Mouse (Mus musculus) cerebellum, adult 2 months (tissue): ENCODE measurements around the gene Sptlc2. TPM values are rescaled to one million over a fixed set of nuclear protein-coding genes. Genes with fewer than 3 reads are reported as not detected.

ENCODE experiments used
- DNase-seq, 2 experiments: peaks; one replicate each; pipeline ENCODE4 v3.0.0; 2021
- H3K27ac ChIP-seq: fragments of 200-500 bp; 2 replicates; pipeline ENCODE4 v1.5.1; 2012; ENCODE audit warnings: low read length, control low read depth, inconsistent platforms; ENCODE audit not compliant: insufficient read depth
- H3K27me3 ChIP-seq: fragments of 200-500 bp; 2 replicates; pipeline ENCODE4 v1.6.1; 2012; ENCODE audit warnings: inconsistent platforms, mild to moderate bottlenecking, low read length, moderate library complexity; ENCODE audit not compliant: control insufficient read depth, insufficient read depth
- H3K4me1 ChIP-seq: fragments of 200-500 bp; 2 replicates; pipeline ENCODE4 v1.6.1; 2011; ENCODE audit warnings: low read length; ENCODE audit not compliant: control insufficient read depth, insufficient read depth
- H3K4me3 ChIP-seq: fragments of 200-500 bp; replicated peaks from 2 replicates; pipeline ENCODE3; 2011; ENCODE audit warnings: mild to moderate bottlenecking, low read depth, low read length, control low read depth; ENCODE audit not compliant: insufficient read depth
- CTCF ChIP-seq: fragments of 200-500 bp; IDR thresholded peaks from 2 replicates; pipeline ENCODE4 v1.5.1; 2011; ENCODE audit warnings: low read depth, mild to moderate bottlenecking, control low read depth, low read length, moderate library complexity, borderline replicate concordance; ENCODE audit not compliant: insufficient read depth
- POLR2A ChIP-seq: fragments of 200-500 bp; IDR thresholded peaks from 2 replicates; pipeline ENCODE4 v1.6.1; 2011; ENCODE audit warnings: low read length, control low read depth, borderline replicate concordance; ENCODE audit not compliant: insufficient read depth
- WGBS: fragments of 180-500 bp; shearing (Covaris S2); methylation state at CpG from one replicate; pipeline ENCODE4 v1.1.7; 2018; 5-methylcytosine and 5-hydroxymethylcytosine counted together
- polyA plus RNA-seq: library from polyadenylated mRNA; depleted of rRNA; stranded (reverse); fragments of >200 nt; gene quantifications from 2 replicates; pipeline ENCODE4 v1.2.3, GENCODE M21; 2012

The Sptlc2 gene
- polyA plus RNA-seq, 1 experiment = 23.3 TPM

DNA sequence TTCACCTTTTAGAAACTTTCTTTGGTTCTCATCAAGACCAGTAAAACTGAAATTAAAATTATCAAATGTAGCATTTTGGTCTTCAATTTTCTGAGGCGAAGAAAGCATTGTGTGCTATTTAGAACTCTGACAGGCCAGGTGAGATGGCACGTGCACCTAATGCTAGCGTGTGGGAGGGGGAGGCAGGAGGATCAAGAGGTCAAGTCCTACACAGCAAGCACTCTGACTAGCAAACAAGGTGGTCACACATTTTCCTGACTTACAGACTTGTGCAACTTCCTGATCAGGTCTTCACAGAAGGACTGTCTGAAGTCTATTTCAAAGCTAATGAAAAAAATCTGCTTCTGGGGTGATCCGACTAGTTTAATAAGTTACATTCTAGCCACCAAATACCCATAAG, 50.1 kb downstream of the Sptlc2 start:
- Histone ChIP-seq H3K27ac (no peak overlapping the region), H3K4me1 (no peaks in the 10 kb centered on the region), H3K4me3 (no peak overlapping the region), H3K27me3 (no peaks in the 10 kb centered on the region)
- TF ChIP-seq CTCF (no peak), POLR2A (no peak)
- WGBS = 91% methylated on average over 4 of the region's 4 CpGs
- no peak for DNase-seq

DNA sequence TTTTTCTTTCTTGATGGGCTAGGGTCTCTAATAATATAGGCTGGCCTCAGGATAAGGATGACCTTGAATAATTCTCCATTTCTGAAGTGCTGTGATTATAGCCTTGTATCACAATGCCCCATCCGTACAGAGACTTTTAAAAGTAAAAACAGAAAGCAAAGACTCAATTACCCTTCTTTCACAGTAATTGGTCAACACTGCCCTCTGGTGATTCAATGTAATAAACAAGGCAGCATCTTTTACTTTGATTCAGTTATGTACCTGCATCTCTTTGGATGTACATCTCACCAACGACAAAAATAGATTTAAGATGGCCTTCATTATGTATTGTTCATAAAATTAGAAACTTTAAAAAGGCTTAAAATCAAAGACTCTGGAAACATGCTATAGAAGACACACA, 53.3 kb downstream of the Sptlc2 start:
- peak in 1 of 2 experiments; percentile 15 for DNase-seq
- 19% methylated on average over 2 of the region's 2 CpGs for WGBS
- Histone ChIP-seq H3K4me1 (peaks cover 11% of the 10 kb centered on the region; the same call in 1 of the 2 replicates), H3K4me3 (no peak overlapping the region), H3K27me3 (no peaks in the 10 kb centered on the region), H3K27ac (no peak overlapping the region)
- no peak for TF ChIP-seq POLR2A
- peak; percentile 37; the same call in 1 of the 2 replicates for TF ChIP-seq CTCF

DNA sequence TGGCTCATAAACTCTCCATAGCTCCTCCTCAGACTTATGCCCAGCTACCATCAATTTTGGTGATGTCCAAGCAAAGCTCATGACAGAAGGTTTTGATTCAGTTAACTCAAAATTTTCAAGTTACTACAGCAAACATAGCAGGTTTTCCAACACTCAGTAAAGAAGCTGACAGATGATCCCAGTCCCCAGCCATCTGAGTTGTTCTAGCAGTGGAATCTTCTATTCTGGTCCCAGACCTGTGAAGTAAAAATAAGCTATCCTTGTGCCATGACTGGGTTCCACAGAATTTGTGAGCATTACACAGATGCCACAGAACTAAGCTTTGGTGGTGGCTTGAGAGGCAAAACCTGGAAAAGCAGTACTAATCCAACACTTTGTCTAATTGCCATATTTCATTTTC, 54.4 kb downstream of the Sptlc2 start:
- no peak for DNase-seq
- H3K4me1 ChIP-seq = peaks cover 11% of the 10 kb centered on the region; the same call in 1 of the 2 replicates
- TF ChIP-seq POLR2A (no peak), CTCF (no peak)
- no peaks in the 10 kb centered on the region for H3K27me3 ChIP-seq
- H3K4me3 ChIP-seq = no peak overlapping the region
- no peak overlapping the region for H3K27ac ChIP-seq

DNA sequence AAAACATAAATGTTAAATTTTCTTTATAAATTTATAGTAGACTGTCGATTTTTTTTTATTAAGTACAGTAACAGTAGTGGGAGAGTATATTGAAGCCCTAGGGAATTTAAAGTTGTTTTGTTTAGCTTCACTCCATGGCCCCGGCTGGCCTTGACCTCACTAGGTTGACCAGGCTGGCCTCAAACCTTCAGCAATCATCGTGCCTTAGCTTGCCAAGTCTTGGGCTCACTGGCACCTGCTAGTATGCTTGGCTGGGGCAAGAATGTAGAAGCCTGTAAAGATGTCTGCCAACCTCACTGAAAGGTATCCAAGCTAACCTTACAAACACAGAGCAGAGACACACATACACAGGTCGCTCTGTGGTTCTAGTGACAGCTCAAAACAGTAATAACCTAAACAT, 55.6 kb downstream of the Sptlc2 start:
- Histone ChIP-seq H3K27ac (no peak overlapping the region), H3K4me3 (no peak overlapping the region), H3K4me1 (peaks cover 11% of the 10 kb centered on the region; the same call in 1 of the 2 replicates), H3K27me3 (no peaks in the 10 kb centered on the region)
- peak; percentile 12 to 44 for DNase-seq
- TF ChIP-seq POLR2A = no peak
- TF ChIP-seq CTCF = no peak
- WGBS = 39% methylated on average over 4 of the region's 4 CpGs

DNA sequence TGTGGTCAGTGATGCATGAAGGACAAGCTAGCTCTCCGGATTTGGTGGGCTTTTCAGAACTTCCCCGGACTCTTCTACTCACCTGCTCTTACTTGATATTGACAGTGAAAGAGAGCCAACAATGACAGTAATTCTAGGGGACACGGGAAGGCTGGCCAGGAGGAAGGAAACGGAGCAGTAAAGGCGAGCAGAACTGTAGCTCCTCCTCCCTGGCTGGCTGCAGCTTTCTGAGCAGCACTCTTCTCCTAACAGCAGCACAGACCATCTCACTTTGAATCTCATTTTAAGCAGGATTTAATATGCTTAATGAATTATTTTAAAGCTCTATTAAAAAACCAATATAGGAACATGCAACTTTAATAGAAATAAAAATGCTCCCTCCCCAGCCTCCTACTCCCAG, 56.2 kb downstream of the Sptlc2 start:
- DNase-seq = no peak
- TF ChIP-seq CTCF (no peak), POLR2A (no peak)
- Histone ChIP-seq H3K4me3 (no peak overlapping the region), H3K27ac (no peak overlapping the region), H3K4me1 (peaks cover 11% of the 10 kb centered on the region; the same call in 1 of the 2 replicates), H3K27me3 (no peaks in the 10 kb centered on the region)
- WGBS = 50% methylated on average over 5 of the region's 5 CpGs

DNA sequence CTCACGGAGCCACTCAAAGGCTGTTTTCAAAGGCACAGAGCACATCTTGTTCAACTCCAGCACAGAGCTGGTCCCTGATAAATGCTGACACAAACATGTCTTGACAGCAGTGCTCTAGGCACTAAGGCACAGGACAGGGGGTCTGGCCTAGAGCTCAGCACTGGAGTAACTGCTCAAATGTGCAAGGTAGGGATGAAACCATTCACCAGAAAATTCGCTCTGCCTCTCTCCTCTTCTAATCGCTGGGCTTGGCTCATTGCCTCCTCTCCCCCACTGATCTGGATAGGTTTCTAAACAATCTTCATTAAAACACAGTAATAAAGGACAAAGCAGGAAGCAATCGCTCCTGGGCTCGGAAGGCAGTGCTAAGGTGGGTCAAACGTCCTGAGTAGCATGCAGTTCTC, 57.1 kb downstream of the Sptlc2 start:
- no peak overlapping the region for H3K4me3 ChIP-seq
- 25% methylated on average over 6 of the region's 6 CpGs for WGBS
- peaks cover 11% of the 10 kb centered on the region; the same call in 1 of the 2 replicates for H3K4me1 ChIP-seq
- DNase-seq = peak in 1 of 2 experiments; percentile 10
- no peak overlapping the region for H3K27ac ChIP-seq
- no peaks in the 10 kb centered on the region for H3K27me3 ChIP-seq
- no peak for TF ChIP-seq CTCF
- no peak for TF ChIP-seq POLR2A

DNA sequence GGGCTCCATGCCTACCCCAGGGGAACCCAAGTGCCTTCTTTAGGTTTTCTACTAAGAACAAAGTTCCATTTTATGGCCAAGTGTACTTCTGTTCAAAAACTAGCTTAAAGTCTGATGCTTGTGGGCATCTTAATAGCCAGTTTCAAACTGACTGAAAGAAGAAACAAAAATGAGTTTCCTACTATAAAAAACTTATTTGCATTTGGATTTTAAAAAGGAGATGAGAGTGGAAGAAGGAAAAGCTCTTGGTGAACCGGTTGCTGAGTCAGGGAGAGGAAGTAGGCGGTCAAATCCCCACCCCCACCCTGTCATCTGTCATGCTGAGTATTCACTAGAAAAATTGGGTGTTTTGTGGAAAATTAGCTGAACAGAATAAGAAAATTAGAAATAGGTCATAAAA, 57.9 kb downstream of the Sptlc2 start:
- Histone ChIP-seq H3K27ac (no peak overlapping the region), H3K4me1 (peaks cover 11% of the 10 kb centered on the region; the same call in 1 of the 2 replicates), H3K27me3 (no peaks in the 10 kb centered on the region), H3K4me3 (no peak overlapping the region)
- WGBS = 59% methylated on average over 2 of the region's 2 CpGs
- TF ChIP-seq CTCF (no peak), POLR2A (no peak)
- DNase-seq = no peak

DNA sequence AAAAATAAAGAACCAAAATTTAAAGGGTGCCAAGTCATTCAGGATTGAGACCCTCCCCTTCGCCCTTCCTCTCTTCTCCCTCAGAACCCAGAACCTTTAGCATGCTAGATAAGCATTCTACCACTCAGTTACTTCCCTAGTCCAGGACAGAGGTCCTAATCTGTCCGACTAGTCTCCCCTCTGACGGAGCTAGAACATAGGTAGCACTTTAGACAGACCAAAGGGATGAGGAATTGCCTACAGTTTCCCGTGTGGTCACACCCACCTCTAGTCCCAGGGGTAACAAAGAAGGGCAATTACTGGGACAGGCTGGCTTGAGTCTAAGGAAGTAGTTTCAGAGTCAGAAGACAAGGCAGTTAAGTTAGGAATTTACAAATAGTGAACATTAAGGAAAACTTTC, 60.1 kb downstream of the Sptlc2 start:
- 73% methylated on average over 4 of the region's 4 CpGs for WGBS

More for the DNA sequence above, 60.1 kb downstream of the Sptlc2 start:
- H3K27ac ChIP-seq = no peak overlapping the region
- TF ChIP-seq POLR2A (no peak), CTCF (no peak)
- DNase-seq = no peak
- H3K27me3 ChIP-seq = no peaks in the 10 kb centered on the region
- H3K4me1 ChIP-seq = peaks cover 11% of the 10 kb centered on the region; the same call in 1 of the 2 replicates
- H3K4me3 ChIP-seq = no peak overlapping the region
